Mouse (Mus musculus) embryo, embryonic 10 days (tissue): ENCODE measurements around the gene Gls2.
"Not testable (repeated sequence)": the region's sequence is repeated elsewhere in the genome, so short reads cannot be mapped to it uniquely, and the experiment has no call there.

Experiments
- DNase-seq: peaks from one replicate; pipeline ENCODE4 v3.0.0-alpha.2; 2015; ENCODE audit warnings: low spot score

Gls2 gene

GRCm38 (mm10) chr10:128194024-128194550 lies at the start of gene Gls2:
TSS of gene Gls2 (plus strand) at chr10:128194457.
- peak; percentile 98 for DNase-seq

DNA sequence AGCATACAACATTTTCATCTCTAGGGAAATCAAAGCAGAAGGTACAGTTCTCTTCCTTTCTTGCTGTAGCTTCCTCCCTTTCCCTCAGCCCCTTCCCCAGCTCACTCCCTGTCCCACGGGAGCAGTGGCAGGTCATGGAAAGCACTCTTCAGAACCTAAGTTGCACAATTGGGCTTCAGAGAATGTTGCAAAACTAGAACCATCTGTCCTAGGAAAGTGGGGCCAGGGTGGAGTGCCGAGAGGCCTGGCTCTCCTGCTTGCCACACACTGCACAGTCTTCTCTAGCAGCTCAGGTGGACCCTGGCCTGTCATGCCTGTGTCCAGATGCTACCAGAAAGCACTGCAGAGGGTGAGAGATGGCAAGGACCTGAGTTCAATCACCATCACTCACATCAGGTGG lies 49.3 kb upstream of the Gls2 start:
- no peak for DNase-seq

- DNase-seq = no peak
Observed at GRCm38 (mm10) chr10:128148789-128149365, 45.4 kb upstream of the Gls2 start.

- peak; percentile 81 for DNase-seq
Observed at GRCm38 (mm10) chr10:128149592-128149991, 44.7 kb upstream of the Gls2 start.

- DNase-seq = no peak
Observed at GRCm38 (mm10) chr10:128150941-128151340, 43.3 kb upstream of the Gls2 start.

DNA sequence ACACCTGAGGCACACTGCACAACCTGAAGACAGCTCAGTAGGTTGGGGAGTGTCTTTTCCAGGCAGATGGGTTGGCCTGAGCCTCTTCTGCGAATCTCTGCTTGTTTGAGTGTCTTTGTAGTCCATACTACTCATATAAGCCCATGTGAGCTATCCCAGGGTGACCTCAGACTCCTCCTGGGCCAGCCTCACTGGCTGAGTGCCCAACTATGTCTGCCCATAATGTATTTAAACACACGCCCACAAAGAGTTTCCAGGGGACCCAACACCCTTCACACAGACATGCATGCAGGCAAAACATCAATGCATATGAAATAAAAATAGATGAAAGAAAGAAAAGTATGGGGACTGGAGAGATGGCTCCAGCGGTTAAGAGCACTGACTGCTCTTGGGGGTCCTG lies 40.3 kb upstream of the Gls2 start:
- no peak for DNase-seq

- DNase-seq = not testable (repeated sequence)
Observed at GRCm38 (mm10) chr10:128165726-128166125, 28.5 kb upstream of the Gls2 start.

DNA sequence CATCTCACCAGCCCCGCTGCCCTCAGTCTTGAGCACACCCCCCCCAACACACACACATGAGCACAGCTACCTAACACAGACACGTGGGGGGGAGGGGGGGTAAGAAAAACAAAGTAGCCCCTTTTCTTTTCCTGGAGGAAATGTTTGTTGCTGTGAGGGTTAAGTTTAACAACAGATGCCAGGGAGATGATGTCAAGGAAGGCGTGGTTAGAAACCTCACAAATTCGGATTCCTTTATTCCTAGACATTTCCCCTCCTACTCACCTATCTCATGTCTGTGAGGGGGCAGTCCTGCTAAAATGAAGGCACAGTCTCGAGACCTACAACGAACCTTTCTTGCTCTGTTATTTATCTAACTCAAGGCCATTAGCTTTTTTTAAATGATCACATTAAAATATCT lies 27.2 kb upstream of the Gls2 start:
- no peak for DNase-seq

- not testable (repeated sequence) for DNase-seq
Observed at GRCm38 (mm10) chr10:128171348-128171747, 22.9 kb upstream of the Gls2 start.

DNA sequence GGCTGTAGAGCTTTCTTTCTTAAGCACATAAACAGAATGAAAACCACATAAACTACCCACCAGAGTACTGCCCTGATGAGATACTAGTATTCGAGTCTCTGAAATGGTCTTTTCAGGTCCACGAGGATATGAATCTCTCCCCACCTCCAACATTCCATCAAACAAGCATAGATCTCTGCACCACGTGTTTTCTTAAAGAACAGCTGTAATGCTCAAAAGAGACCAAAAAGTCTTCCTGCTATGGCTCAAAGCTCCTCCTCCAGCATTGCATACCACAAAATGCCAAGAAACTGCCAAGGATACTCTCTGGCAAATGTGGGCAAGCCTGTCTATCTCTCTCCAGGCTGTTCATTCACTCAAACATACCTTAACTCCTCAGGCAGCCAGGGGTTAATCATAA lies 19.0 kb upstream of the Gls2 start:
- no peak for DNase-seq

- peak; percentile 88 for DNase-seq
Observed at GRCm38 (mm10) chr10:128175996-128176755, 18.1 kb upstream of the Gls2 start.

DNA sequence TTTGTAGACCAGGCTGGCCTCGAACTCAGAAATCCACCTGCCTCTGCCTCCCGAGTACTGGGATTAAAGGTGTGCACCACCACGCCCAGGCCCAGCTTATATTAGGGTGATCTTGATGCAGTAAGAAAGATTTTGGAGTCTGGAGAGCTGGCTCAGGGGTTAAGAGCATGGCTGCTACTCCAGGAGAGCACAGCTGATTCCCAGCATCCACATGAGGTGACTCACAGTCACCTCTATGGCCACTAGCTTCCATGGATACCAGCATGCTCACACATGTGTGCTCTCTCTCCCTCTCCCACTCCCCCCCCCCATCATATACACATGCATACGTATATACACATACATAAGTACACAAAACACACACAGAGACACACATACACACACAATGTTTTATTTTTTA lies 16.9 kb upstream of the Gls2 start:
- DNase-seq = no peak

DNA sequence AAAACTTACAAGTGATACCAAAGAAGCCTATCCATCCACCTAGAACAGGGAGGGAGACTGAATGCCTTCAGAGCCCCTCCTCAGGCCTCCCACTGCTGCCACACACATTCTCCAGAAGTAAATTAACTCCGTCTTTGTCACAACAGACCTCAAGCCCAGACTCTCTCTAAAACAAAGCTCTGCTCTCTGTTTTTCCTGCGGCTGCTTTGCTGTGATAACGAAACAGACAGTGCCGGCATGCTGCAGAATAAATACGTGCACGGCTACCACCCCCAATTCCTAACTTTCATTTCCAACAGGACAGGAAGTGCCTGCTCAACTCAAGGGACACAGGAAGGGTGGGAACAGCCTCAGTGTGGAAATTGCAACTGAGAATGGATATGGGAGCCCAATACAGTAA lies 14.3 kb upstream of the Gls2 start, which contains the start of gene Rbms2:
Gene Rbms2 (minus strand): TSS at position 309 of the 400 bp plus-strand sequence.
- DNase-seq = peak; percentile 44

GRCm38 (mm10) chr10:128184296-128184695 lies 10.0 kb upstream of the Gls2 start:
- DNase-seq = no peak

GRCm38 (mm10) chr10:128185277-128185940 lies 8.8 kb upstream of the Gls2 start:
- DNase-seq = no peak

- peak; percentile 84 for DNase-seq
Observed at GRCm38 (mm10) chr10:128185959-128186358, 8.3 kb upstream of the Gls2 start.

DNA sequence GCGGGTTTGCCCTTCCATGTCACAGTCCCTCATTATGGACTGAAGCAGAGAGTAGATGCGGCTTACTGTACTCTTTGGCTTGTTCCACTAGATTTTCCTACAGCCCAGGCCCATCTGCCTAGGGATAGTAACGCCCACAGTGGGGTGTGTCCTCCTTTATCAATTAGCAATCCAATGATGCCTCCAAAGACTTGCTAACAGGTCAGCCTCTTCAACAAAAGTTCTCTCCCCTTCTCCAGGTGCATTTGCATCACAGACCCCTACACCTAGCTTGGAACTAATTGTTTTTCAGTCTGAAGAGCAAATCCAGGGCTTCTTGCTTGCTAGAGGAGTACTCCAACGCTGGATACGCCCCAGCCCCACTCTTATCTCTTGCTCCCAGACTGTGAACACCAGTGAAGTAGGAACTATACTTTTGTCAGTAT lies 7.1 kb upstream of the Gls2 start:
- no peak for DNase-seq

- peak; percentile 89 for DNase-seq
Observed at GRCm38 (mm10) chr10:128188242-128188877, 5.9 kb upstream of the Gls2 start.

GRCm38 (mm10) chr10:128191472-128191871 lies 2.8 kb upstream of the Gls2 start:
- DNase-seq = no peak

GRCm38 (mm10) chr10:128192030-128192766 lies 2.1 kb upstream of the Gls2 start:
- not testable (repeated sequence) for DNase-seq

- DNase-seq = no peak
Observed at GRCm38 (mm10) chr10:128193113-128193512, 1.1 kb upstream of the Gls2 start.
